Mouse (Mus musculus) liver, adult 2 months (tissue): ENCODE results near the gene Aldh18a1.

Experiments used
- CTCF ChIP-seq: fragments of 200-500 bp; IDR thresholded peaks from 2 replicates; pipeline ENCODE4 v1.5.1; 2011; ENCODE audit warnings: low read depth, low read length, control low read depth
- POLR2A ChIP-seq: fragments of 200-500 bp; IDR thresholded peaks from 2 replicates; pipeline ENCODE4 v1.6.1; 2011; ENCODE audit warnings: low read length, control low read depth; ENCODE audit not compliant: insufficient read depth; ENCODE audit errors: extremely low read depth

DNA sequence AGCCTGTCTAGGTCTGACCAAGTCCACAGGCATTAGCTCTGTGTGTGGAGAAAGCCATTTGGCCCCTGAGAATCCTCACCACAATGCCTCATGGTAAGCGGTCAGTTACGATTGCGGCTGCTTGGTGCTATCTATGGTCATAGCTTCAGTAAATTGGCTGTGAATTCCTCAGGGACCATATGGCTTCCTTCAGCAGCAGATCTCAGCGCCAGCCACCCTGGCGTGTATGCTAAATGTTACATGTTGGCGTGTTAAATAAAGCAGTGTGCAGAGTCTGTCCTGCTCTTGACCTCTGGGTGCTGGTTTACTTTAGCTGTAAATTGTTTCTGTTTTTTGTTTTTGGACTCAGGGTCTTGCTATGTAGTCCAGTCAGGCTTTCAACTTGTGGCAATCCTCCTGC, 34.4 kb downstream of the Aldh18a1 start:
- TF ChIP-seq CTCF (no peak), POLR2A (no peak)
